Mouse (Mus musculus) forebrain, embryonic 15.5 days (tissue): ENCODE data around the gene Selenoh. TPM values are rescaled to one million over a fixed set of nuclear protein-coding genes. Genes with fewer than 3 reads are reported as not detected.

ENCODE experiments used
- ATAC-seq: fragments of 200-750 bp; cut with Nextera tagmentation; replicated peaks from 2 replicates; pipeline ENCODE4 v1.8.0; 2017; ENCODE audit warnings: mild to moderate bottlenecking, moderate TSS enrichment, moderate library complexity
- H3K27ac ChIP-seq: fragments of 300-500 bp; sonication (generic); replicated peaks from 2 replicates; pipeline ENCODE4 v1.5.1; 2015; ENCODE audit warnings: mild to moderate bottlenecking, inconsistent platforms
- H3K27me3 ChIP-seq: fragments of 300-500 bp; sonication (generic); 2 replicates; pipeline ENCODE4 v1.6.1; 2015; ENCODE audit warnings: inconsistent platforms
- H3K36me3 ChIP-seq: fragments of 300-500 bp; sonication (generic); 2 replicates; pipeline ENCODE4 v1.6.1; 2015; ENCODE audit warnings: mild to moderate bottlenecking, inconsistent platforms
- H3K4me1 ChIP-seq: fragments of 300-500 bp; sonication (generic); 2 replicates; pipeline ENCODE4 v1.6.1; 2015; ENCODE audit warnings: inconsistent platforms
- H3K4me2 ChIP-seq: fragments of 300-500 bp; sonication (generic); replicated peaks from 2 replicates; pipeline ENCODE4 v1.6.1; 2015; ENCODE audit warnings: mild to moderate bottlenecking, inconsistent platforms
- H3K4me3 ChIP-seq: fragments of 300-500 bp; sonication (generic); 2 replicates; pipeline ENCODE4 v1.5.1; 2015; ENCODE audit warnings: mild to moderate bottlenecking, inconsistent platforms
- H3K9ac ChIP-seq: fragments of 300-500 bp; sonication (generic); replicated peaks from 2 replicates; pipeline ENCODE4 v1.6.1; 2015; ENCODE audit warnings: mild to moderate bottlenecking, inconsistent platforms
- H3K9me3 ChIP-seq: fragments of 300-500 bp; sonication (generic); 2 replicates; pipeline ENCODE4 v1.6.1; 2016; ENCODE audit warnings: inconsistent platforms
- WGBS: fragments of 180-500 bp; shearing (Covaris S2); methylation state at CpG from one replicate; pipeline ENCODE4 v1.1.7; 2015; ENCODE audit warnings: mixed read lengths; 5-methylcytosine and 5-hydroxymethylcytosine counted together
- polyA plus RNA-seq: library from polyadenylated mRNA; unstranded; fragments of >200 nt; fragmentation: Nextera tagmentation; extraction: Ambion mirVana; gene quantifications from 2 replicates; pipeline ENCODE4 v1.2.1, GENCODE M21; 2015

Selenoh gene
- polyA plus RNA-seq, 1 experiment from 2014 or later, result 251 TPM

GRCm38 (mm10) chr2:84619646-84620340, 50.8 kb downstream of the Selenoh start:
- Histone ChIP-seq H3K36me3 (peaks cover 45% of the 10 kb centered on the region), H3K27me3 (no peaks in the 10 kb centered on the region), H3K4me1 (no peaks in the 10 kb centered on the region), H3K4me3 (no peak overlapping the region), H3K9me3 (no peaks in the 10 kb centered on the region), H3K4me2 (no peak overlapping the region), H3K9ac (no peak overlapping the region), H3K27ac (no peak overlapping the region)
- WGBS, result 96% methylated on average over 21 of the region's 21 CpGs
- ATAC-seq, result no peak

Other genes with a start within 250 kb of the Selenoh start
- gene Calcrl, start 245.4 kb downstream of the Selenoh start, polyA plus RNA-seq, result 5.7 and 6.9 TPM in 2 replicates
- gene Tfpi, start 194.0 kb downstream of the Selenoh start, polyA plus RNA-seq, result 9.7 and 10.7 TPM in 2 replicates
- 35.7 and 38.1 TPM in 2 replicates for gene Ctnnd1, start 20.0 kb downstream of the Selenoh start, polyA plus RNA-seq
- 0.36 and 0.41 TPM in 2 replicates for gene Btbd18, start 11.7 kb downstream of the Selenoh start, polyA plus RNA-seq
- gene Gm28635, start 7.3 kb upstream of the Selenoh start, polyA plus RNA-seq, result not detected in 2 replicates
- gene Med19, start 7.6 kb upstream of the Selenoh start, polyA plus RNA-seq, result 51.7 and 54.7 TPM in 2 replicates
- gene Tmx2, start 8.4 kb upstream of the Selenoh start, polyA plus RNA-seq, result 198 and 209 TPM in 2 replicates
- gene Zdhhc5, start 44.4 kb upstream of the Selenoh start, polyA plus RNA-seq, result 19.3 and 19.7 TPM in 2 replicates
- 30.1 and 30.4 TPM in 2 replicates for gene Clp1, start 56.6 kb upstream of the Selenoh start, polyA plus RNA-seq
- 20.7 and 21.2 TPM in 2 replicates for gene Ypel4, start 63.3 kb upstream of the Selenoh start, polyA plus RNA-seq
- 5.6 TPM in 2 replicates for gene Gm19426, start 72.9 kb upstream of the Selenoh start, polyA plus RNA-seq
- 21.7 and 25.4 TPM in 2 replicates for gene Serping1, start 104.7 kb upstream of the Selenoh start, polyA plus RNA-seq
- 20.4 and 20.9 TPM in 2 replicates for gene Ube2l6, start 128.1 kb upstream of the Selenoh start, polyA plus RNA-seq
- gene Smtnl1, start 151.9 kb upstream of the Selenoh start, polyA plus RNA-seq, result 0.14 TPM in 1 of 2 replicates, not detected in the other
- 61.4 and 66.5 TPM in 2 replicates for gene Timm10, start 156.2 kb upstream of the Selenoh start, polyA plus RNA-seq
- gene Slc43a1, start 168.1 kb upstream of the Selenoh start, polyA plus RNA-seq, result 2.5 and 3.4 TPM in 2 replicates
- 12.8 and 16.3 TPM in 2 replicates for gene Rtn4rl2, start 215.9 kb upstream of the Selenoh start, polyA plus RNA-seq